Mouse (Mus musculus) heart, postnatal 0 days (tissue): Measurements from ENCODE around the gene Rab1b.

Experiments used
- CTCF ChIP-seq: IDR thresholded peaks from 2 replicates; pipeline ENCODE4 v1.5.1; 2016; ENCODE audit warnings: antibody characterized with exemption, control low read depth, low read depth
- EP300 ChIP-seq: IDR thresholded peaks from 2 replicates; pipeline ENCODE4 v1.6.1; 2016; ENCODE audit warnings: antibody characterized with exemption, low read depth

- TF ChIP-seq CTCF (no peak), EP300 (peak; percentile 73)
These were observed at the start of gene Rab1b for GRCm38 (mm10) chr19:5106731-5107191.
